Mouse (Mus musculus) G1E-ER4 (cell line): ENCODE results near the gene Idh1. TPM values are rescaled to one million over a fixed set of nuclear protein-coding genes. Genes with fewer than 3 reads are reported as not detected.

Source experiments
- GATA1 ChIP-seq: IDR thresholded peaks from one replicate; pipeline ENCODE4 v1.8.0; 2012; ENCODE audit warnings: low read length, inconsistent platforms
- polyA plus RNA-seq: library from polyadenylated mRNA; stranded (reverse); fragments of >175 nt; gene quantifications from 2 replicates; pipeline ENCODE4 v1.2.3, GENCODE M21; 2012

Idh1 gene
- polyA plus RNA-seq, 1 experiment = 1.2 TPM

DNA sequence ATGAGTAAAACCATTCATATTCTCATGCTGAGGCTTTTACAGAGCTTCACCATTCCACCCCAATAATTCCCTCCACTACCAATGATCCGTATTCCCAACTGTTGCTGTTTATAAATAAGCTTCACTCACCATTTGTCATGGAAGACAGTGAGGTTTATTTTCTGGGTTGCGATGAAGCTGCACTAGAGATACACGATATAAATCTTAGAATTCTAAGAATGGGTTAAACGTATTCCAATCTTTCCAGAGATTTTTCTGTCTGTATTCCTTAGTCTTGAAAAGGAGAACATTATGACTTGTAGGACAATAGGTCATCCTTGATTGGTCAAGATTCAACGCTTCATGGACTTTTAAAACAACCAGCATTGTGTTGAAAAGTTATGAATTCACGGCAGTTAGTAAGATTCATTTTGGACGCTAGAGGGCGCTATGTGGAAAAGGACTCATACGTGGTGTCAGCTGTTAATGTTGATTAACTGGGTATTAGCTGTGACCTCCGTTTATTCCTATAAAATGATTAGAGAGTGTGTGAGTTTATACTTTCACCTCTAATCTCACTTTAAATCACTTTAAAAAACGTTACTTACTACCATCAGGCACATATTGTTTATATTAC is 6.6 kb downstream of the Idh1 start:
- TF ChIP-seq GATA1 = no peak

DNA sequence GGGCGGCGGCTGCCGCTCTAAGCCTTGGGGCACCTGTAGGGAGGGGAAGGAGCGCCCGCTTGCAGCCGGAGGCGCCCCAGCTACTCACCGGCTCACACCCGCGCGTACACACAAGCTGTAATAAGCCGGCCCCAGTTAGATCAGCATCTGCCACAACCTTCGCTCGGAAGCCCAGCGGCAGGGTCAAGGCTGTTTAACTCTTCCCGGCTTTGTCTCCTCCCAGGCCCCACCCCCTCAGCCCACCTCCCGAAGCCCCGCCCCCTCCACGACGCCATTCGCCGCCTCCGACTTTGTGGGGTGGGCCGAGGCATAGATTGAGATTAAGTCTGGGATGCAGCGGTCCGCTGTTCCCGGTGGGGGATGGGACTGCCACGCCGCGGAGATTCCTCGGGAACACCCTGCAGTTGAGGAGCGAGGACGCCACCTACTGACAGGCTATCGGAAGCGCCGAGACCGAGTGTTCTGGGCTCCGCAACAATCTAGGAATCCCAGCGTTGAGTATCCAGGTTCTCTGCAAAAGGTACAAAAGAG is 7.3 kb downstream of the Idh1 start:
- no peak for TF ChIP-seq GATA1

DNA sequence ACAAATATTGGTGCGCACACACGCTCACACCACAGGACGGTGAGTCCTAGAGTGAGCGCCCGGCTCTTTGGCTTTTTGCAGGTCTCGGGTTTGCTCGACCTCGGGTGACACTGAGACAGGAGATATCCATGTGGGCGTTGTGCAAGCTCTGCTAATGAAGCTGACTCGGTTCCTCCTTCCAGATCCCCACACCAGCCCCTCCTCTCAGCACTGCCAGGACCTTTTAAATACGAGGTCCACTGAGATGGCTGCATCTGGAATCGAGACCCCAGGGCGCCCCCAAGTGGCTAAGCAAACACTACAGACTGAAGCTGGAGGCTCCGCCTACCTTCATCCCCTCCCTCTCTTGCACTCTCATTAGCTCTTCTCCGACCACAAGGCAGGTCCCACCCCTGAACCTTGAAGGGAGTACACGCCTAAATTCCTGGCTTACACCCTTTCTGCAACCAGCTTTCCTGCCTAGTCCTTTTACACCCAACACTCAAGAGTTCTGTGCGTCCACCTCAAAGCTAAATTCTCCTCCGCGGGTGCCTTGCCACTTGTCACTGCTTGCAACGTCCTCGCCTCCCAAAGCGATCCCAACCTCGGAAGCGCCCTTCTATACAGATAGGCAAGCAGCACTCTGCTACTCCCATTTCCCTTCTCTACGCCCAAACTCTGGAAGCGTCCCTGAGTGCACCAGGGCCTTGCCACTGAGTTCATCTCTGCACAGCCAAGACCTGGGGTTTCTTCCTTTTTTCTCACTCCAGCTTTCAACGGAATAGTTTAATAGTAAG is 8.0 kb downstream of the Idh1 start:
- TF ChIP-seq GATA1 = no peak

DNA sequence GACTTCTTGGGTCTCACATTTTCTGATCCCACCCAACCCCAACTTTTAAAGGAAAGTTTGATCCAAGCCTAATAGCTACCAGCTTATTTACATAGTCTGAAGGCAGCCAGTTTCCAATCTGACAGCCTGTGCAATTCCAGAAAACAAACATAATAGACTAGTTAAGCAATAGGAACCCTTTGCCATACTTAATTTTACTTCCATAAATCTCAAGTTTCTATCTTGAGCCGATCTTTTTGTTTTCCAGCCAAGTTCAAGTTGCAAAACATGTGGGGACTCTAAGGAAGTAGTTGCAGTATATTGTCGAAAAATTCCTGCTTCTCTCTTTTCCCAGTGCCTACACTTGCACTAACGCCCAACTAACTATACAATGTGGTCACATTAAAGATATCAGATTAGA is 8.8 kb downstream of the Idh1 start:
- no peak for TF ChIP-seq GATA1

DNA sequence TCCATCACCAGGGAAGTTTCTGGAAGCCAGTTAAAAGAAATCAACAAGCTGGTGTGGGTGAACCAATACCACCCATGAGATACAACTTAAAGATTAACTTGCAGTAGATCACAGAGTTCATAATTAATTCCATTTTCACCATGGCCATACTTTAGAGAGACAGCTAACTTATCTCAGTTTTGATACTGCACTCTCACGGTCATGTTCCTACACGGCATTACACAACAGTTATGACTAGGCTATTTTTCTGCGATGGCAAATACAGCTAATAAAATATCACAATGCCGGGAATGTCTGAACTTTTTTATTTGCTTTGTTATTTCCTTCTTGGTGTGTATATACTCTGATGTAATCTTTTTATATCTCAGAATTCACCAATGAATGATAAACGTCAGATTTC is 9.4 kb downstream of the Idh1 start:
- TF ChIP-seq GATA1 = peak; percentile 36

DNA sequence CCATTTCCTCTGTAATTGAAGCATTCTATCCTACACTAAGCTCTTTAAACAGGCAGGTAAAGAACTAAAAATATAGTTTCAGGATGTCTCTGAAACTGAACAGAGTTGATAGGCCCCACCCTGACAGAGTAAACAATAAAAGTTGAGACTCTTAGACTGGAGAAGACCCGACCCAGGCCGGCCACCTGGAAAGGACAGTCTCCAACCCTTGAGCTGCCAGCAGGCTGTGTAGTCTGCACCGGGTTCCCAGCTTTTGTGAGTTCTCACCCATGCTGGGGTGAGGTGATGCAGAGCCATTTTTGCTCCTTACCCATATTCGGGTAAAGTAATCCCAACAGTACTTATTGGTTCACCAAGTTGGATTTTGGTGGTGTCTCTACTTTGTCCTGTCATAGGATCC is 10.1 kb downstream of the Idh1 start:
- TF ChIP-seq GATA1 = no peak

DNA sequence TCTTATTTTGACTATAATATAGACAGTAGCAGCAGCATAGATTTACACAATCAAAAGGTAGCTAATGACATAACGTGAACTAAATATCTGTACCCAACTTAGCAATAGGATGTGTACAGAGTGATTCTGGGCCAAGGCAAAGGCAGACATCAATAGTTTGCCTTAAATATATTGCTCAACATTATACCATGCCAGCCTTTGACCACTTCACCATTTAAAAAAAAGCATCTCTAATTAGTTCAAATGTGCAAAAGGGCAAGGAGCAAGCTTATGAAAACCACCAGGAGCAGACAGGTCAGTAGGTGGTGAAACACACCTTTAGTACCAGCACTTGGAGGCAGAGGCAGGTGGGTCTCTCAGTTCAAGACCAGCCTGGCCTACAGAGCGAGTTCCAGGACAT is 12.6 kb downstream of the Idh1 start:
- TF ChIP-seq GATA1 = no peak

DNA sequence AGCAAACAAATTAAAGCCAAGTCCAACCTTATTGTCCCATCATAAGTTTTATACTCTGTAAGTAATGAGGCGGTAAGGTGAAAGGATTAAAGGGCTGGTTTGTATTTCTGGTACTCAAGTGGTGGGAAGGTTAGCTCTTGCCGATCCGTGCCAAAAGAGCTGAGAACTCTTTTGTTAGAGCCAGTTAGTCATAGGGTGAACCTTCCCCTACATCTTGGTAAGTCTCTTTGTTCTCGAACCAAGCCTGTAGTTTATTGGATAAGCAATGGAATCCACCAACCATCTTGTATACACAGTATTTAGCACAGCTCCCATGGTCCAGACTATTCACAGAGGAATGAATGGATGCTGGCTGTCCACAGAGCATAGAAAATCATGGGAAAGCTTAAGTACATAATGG is 14.7 kb downstream of the Idh1 start:
- TF ChIP-seq GATA1 = no peak

DNA sequence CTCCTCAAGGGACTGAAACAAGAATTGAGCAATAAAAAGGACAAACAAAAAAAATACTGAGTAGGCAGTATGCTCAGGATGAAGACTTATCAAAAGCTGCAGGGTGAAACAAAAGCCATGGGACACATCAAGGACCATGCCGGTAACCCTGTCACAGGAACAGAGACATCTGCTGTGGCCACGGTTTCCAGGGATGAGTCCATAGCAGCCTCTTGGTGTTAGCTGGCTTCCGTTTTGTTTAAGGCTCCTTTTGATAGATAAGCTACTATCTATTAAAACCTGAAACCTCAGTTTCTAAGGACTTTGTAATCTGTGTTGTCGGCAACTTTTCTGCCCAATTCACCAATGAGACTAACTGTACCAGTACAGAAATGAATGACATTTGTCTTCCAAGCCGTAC is 16.4 kb downstream of the Idh1 start:
- peak; percentile 16 for TF ChIP-seq GATA1

DNA sequence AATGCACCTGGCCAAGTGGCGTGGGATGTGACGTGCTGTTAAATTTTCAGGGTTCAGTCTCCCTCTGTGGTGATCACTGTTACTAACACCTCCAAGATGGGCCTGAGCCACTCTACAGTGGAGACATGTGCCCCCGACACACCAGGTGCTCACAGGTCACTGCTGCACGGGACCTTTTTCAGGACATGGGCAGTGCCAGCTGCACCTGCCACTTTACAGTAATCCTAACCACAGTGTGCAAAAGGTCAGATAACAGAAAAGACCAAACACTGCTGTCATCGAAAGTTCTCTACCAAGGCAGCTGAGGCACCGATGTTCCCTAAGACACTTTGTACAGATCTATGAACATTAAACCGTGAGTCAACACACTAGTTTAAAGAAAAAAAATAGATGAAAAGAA is 16.8 kb downstream of the Idh1 start:
- no peak for TF ChIP-seq GATA1

DNA sequence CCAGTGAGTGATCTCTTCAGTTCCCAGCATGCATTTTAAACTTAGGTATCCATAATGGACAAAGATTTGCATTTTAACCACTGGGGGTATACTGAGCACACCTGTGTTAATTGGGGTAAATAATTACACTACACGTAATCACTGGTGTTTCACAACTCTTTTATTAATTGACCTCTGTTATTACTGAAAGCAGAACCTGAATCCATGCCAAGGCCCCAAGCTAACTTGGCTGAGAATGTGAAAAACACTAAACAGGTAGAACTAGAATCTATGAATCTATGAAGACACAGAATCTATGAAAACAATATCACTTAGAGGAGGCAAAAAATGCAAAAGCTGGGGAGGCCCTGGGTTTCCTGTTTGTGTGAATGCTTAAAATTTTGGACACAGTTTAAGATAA is 18.8 kb downstream of the Idh1 start:
- no peak for TF ChIP-seq GATA1

DNA sequence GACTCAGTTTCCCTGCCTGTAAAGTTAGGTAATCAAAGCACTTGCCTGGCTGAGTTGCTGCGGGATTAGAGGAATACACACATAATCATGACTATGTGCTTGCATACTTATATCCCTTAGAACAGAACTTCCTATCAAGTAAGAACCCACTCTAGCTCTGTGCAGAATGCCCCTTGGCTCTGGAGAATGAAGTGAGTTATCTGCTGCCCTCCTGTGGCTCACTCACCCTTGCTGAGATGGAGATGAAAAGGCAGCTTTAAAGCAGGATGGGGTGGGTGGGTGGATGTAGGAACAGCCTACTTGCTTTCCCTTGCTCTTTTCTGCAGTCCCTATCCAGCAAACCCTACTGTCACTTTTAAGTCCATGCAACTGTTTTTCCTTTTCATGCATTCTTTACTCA is 24.1 kb downstream of the Idh1 start:
- TF ChIP-seq GATA1 = no peak

DNA sequence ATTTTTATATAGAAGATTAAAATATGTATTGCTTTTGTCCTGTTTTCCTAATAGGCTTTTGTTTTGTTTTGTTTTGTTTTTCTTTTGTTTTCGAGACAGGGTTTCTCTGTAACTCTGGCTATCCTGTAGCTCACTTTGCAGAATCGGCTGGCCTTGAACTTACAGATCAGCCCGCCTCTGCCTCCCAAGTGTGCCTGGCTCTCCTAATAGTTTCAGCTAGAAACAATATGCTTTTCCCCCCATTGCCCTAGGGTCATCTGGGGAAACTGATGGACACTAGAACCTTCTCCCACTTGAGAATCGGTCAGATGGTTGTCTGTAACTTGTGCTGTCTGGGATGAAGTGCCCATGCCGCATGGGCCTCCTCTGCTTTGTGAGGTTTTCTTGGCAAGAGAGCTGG is 30.2 kb downstream of the Idh1 start:
- no peak for TF ChIP-seq GATA1

DNA sequence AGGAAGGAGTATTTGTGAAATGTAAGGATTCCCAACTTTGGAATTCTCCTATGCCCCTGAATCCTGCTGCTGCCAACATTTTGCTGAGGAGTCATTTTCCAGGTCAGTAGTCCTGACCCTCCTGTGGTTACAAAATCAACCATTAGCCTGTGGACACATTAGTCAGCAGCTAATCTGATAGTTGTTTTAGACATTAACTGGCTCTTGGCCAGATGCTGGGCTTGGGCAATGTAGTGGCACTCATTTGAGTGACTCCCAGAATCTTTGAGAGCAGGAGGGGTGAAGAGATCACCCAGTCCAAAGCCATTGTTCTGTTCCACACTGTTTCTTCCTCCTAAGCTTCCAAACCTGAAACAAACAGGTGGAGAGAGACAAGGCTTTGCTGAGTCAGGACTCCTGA is 31.5 kb downstream of the Idh1 start:
- no peak for TF ChIP-seq GATA1

DNA sequence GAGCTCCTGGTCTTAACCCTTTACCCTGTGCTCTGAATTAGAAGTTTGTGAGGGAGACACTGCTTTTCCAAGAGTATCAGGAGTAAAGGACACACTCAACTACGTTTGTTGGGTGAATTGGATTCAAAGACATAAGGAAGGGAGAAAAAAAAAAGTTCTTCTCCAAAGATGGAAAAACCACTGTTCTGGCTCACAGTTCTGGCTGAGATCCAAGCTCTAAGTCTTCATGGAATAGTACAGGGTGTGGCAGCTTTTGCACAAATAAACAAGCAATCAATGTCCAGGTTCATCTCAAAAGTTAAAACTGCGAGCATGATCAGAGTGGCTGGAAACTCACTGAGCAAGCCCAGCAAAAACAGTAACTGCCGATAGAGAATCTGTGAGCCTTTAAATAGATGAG is 38.3 kb downstream of the Idh1 start:
- TF ChIP-seq GATA1 = no peak

DNA sequence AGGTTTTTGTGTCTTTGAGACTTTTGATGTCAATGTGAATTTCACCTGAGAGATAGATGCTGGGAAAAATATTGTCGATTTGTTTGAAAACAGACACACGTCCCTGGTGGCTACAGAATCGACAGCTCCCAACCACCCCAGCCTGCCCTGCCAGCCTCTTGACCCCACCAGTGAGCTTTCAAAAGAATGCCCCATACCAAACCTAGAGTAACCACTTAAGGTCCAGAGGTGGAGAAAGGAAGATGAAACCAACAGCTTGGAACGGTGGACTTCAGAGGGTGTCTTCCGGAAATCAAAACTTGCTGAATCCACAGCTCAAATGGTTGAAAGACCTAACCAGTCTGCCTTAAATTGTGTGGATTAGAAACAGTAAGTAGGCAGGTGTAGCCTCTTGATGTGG is 39.0 kb downstream of the Idh1 start:
- TF ChIP-seq GATA1 = no peak

DNA sequence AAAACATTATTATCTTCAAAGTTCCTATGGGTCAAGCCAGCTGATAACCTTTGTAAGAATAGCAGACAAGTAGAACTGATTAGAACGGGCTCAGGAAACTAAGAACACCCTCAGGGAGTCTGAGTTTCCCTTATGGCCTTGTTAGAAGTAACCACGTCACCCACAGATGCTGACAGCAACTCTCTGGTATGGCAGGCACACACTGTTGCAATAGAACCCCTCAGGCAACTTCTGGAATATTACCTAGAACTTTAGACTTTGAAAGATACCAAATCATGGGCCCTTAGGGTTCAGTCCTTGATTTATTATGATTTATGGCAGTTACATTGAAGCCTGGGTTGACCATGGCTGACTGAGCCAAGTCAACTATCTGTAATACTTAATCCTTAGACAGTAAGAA is 39.7 kb downstream of the Idh1 start:
- TF ChIP-seq GATA1 = no peak

DNA sequence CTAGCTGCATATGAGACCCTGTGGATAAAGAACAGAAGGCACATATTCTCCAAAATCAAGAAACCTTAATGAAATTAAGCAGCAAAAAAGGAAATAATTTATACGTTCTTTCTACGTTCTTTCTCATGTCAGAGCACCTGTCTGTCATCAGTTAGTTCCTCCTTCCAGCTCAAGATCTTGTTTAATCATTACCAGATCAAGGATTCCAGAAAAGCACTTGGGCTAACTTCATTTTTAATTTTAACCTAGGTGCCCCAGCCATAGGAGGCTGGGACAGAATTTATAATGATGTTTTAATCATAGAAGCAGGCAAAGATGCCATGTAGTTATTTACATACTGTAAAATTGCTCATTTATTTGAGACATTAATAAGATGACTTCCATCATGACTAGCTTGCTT is 41.5 kb downstream of the Idh1 start:
- TF ChIP-seq GATA1 = no peak
